Mouse (Mus musculus): ENCODE data around the gene 1700008O03Rik.

DNA sequence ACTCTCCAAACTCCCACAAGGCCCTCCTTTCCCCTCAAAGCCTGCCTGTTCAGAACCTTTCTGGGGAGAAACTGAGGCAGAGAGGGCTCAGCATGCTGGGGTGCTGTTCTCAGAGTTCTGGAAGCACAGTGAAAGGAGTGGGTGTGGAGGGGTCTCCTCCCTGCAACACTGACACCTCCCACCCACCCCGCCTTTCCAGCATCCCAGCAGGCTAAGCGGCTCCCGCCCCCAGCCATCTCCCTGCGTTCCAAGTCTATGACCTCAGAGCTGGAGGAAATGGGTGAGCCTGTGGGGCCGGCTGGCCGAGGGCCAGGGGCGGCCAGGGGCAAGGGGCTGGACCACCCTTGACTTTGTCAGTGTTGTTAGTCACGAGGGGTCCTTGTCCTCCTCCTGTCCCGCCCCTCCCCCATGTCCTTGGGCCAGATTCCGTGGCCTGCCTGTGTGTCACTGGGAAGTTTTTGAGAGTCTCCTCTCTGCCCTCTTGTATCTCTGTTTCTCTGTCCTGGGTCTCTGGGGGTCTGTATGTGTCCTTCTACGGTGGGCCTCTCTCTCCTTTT is 42.1 kb downstream of the 1700008O03Rik start:
- TF ChIP-seq POLR2A (IDR thresholded peaks at IDR 0.05; ENCODE audit: low read depth, low read length) (no peak), CTCF (IDR thresholded peaks at IDR 0.05; ENCODE audit: extremely low read depth, insufficient read length, insufficient replicate concordance, low read depth, low read length) (no peak)
